Mouse (Mus musculus) erythroblast, embryonic 14.5 days (primary cell): Measurements from ENCODE around the gene Hist1h2bf. TPM values are rescaled to one million over a fixed set of nuclear protein-coding genes. Genes with fewer than 3 reads are reported as not detected.

Experiments used
- H3K27me3 ChIP-seq: 2 replicates; pipeline ENCODE4 v1.6.1; 2012; ENCODE audit warnings: inconsistent platforms; ENCODE audit not compliant: control insufficient read depth
- H3K36me3 ChIP-seq: 2 replicates; pipeline ENCODE4 v1.6.1; 2012; ENCODE audit warnings: mild to moderate bottlenecking, inconsistent platforms; ENCODE audit not compliant: control insufficient read depth
- H3K4me1 ChIP-seq: 2 replicates; pipeline ENCODE4 v1.6.1; 2012; ENCODE audit warnings: inconsistent platforms; ENCODE audit not compliant: control insufficient read depth
- H3K4me3 ChIP-seq: replicated peaks from 2 replicates; pipeline ENCODE3; 2012; ENCODE audit warnings: moderate library complexity, mild to moderate bottlenecking, inconsistent platforms
- H3K9me3 ChIP-seq: 2 replicates; pipeline ENCODE4 v1.6.1; 2012; ENCODE audit warnings: low read length, inconsistent platforms, mixed read lengths; ENCODE audit not compliant: control insufficient read depth
- GATA1 ChIP-seq: IDR thresholded peaks from 2 replicates; pipeline ENCODE4 v1.6.1; 2012; ENCODE audit warnings: low read length, inconsistent platforms, mixed read lengths
- TAL1 ChIP-seq: IDR thresholded peaks from 3 replicates; pipeline ENCODE4 v1.6.1; 2012; ENCODE audit warnings: low read length, inconsistent platforms, mixed read lengths
- polyA plus RNA-seq: library from polyadenylated mRNA; stranded (reverse); fragments of >175 nt; gene quantifications from 2 replicates; pipeline ENCODE4 v1.2.3, GENCODE M21; 2012

Hist1h2bf gene
- polyA plus RNA-seq, 1 experiment: 15.6 TPM

DNA sequence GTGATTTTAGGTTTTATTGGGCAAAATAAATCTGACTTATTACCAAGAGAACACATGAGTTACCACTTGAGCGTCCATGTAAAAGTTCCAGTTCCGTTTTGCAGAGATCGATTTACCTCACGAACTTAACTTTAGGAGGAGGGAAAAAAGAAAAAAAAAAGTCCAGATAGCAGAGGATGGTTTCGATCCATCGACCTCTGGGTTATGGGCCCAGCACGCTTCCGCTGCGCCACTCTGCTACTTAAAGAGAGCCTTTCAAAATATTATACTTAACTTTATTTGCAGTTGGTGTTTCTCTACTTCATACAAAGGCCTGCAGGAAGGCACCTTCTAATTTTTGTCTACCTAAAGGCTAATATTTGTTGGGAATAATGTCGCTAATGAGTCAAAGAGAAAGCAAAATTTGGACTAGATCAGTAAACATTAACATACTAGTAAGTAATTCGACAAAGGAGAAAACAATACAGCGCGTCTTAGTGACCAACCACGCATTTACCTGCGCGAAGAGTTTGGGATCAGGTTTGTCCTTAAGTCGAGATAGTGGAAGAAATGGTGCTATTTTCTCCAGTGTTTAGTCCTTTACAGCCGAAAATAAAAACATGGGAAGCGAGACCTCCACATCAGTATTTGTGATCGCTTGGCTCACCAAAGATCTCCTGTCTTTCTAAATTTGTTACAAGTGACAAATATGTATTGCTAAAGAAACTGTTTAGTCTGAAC is 43.7 kb downstream of the Hist1h2bf start:
- TF ChIP-seq TAL1: no peak
- no peak for TF ChIP-seq GATA1
- peak overlapping the region; percentile 80 for H3K4me3 ChIP-seq
- peaks cover 50% of the 10 kb centered on the region for H3K4me1 ChIP-seq
- no peaks in the 10 kb centered on the region for H3K9me3 ChIP-seq
- no peaks in the 10 kb centered on the region for H3K36me3 ChIP-seq
- no peaks in the 10 kb centered on the region for H3K27me3 ChIP-seq

DNA sequence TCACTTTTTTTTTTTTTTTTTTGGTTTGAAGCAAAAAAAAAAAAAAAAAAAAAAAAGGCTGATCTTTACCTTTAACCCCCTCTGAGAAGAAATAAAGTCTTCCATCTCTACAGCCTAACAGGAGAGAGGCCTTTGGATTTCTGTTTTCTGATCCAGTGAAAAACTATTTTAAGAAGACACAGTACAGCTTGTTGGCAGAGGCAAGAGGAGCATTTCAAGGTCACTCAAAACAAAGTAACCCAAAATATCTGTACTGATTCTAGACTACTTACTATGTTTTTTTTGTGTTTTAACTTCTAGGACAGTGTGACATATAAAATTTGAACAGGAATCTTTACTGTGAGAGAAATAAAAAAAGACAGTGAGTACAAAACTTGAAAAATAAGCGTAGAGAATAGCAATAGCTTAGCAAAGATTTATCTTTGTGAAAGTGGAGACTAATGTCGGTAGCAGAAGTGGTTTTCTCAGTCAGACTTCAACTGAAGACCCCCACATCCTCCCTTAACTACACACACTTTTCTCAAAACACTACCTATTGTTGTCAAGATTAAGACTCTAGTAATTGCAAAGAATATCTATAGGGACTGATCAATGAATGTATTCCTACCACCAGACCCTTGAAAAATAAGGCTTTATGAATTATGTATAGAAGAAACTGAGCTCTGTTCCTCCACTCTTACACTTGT is 44.4 kb downstream of the Hist1h2bf start:
- no peaks in the 10 kb centered on the region for H3K27me3 ChIP-seq
- H3K36me3 ChIP-seq: no peaks in the 10 kb centered on the region
- peak overlapping the region; percentile 80 for H3K4me3 ChIP-seq
- no peaks in the 10 kb centered on the region for H3K9me3 ChIP-seq
- TF ChIP-seq GATA1 (no peak), TAL1 (no peak)
- peaks cover 55% of the 10 kb centered on the region for H3K4me1 ChIP-seq

- Histone ChIP-seq H3K4me3 (peak overlapping the region; percentile 24), H3K27me3 (no peaks in the 10 kb centered on the region), H3K36me3 (no peaks in the 10 kb centered on the region), H3K4me1 (peaks cover 59% of the 10 kb centered on the region), H3K9me3 (no peaks in the 10 kb centered on the region)
- TF ChIP-seq GATA1: no peak
- no peak for TF ChIP-seq TAL1
These were observed 45.0 kb downstream of the Hist1h2bf start for GRCm38 (mm10) chr13:23529005-23529404.

DNA sequence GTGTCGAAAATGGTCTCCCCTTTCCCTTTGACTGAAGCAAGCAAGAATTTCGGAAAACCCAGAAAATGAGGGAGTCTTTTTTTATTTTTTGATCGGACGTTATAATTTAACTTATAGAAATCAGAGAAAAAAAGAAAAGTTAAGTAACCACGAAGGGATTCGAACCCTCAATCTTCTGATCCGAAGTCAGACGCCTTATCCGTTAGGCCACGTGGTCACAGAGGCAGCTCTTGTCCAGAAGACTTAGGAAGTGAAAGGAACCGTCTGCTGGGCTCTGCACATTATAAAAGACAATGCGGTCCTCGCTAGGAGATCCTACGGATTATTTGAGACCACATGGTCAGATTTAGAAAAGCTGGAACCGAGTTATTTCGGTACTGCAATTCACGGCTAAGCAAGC is 47.7 kb downstream of the Hist1h2bf start:
- H3K4me1 ChIP-seq: peaks cover 51% of the 10 kb centered on the region
- no peaks in the 10 kb centered on the region for H3K27me3 ChIP-seq
- H3K9me3 ChIP-seq: no peaks in the 10 kb centered on the region
- H3K36me3 ChIP-seq: no peaks in the 10 kb centered on the region
- peak overlapping the region; percentile 59 for H3K4me3 ChIP-seq
- TF ChIP-seq TAL1: no peak

DNA sequence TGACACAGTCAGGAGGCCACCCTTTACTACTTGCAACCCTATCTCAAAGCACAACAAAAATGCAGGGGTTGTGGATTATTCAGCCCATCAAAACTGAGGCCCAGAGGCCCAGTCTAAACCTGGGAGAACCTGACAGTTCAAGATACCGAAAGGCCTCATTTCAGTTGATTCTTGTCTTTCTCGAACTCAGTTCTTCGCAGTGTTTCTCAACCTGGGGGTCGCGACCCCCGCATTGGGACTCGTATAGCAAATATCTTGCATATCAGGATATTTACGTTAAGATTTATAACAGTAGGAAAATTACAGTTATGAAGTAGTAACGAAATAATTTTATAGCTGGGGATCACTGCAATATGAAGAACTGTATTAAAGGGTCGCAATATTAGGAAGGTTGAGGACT is 48.1 kb downstream of the Hist1h2bf start:
- peaks cover 54% of the 10 kb centered on the region for H3K4me1 ChIP-seq
- no peaks in the 10 kb centered on the region for H3K9me3 ChIP-seq
- no peaks in the 10 kb centered on the region for H3K36me3 ChIP-seq
- TF ChIP-seq TAL1 (no peak), GATA1 (no peak)
- H3K4me3 ChIP-seq: peak overlapping the region; percentile 59
- no peaks in the 10 kb centered on the region for H3K27me3 ChIP-seq

DNA sequence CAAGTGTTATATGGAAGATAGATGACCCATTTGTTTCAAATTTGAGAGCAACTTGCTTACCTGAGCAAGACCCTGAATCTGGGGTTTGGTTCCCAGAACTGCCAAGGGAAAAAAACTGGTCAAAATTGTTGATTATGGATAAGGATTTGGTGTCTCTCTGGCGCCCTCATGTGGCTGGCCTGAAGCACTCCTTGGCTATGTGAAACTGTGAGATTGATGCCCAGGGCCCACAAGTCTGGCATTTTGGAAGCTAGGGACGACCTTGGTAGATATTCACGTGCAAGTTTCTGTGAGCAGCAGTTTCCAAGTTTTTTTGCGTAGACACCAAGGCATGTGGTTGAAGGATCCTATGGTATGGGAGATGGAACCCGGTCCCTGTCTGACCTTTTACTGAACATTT is 49.3 kb downstream of the Hist1h2bf start:
- H3K4me1 ChIP-seq: peaks cover 62% of the 10 kb centered on the region
- no peak overlapping the region for H3K4me3 ChIP-seq
- H3K36me3 ChIP-seq: no peaks in the 10 kb centered on the region
- TF ChIP-seq GATA1 (no peak), TAL1 (no peak)
- H3K9me3 ChIP-seq: no peaks in the 10 kb centered on the region
- H3K27me3 ChIP-seq: no peaks in the 10 kb centered on the region

DNA sequence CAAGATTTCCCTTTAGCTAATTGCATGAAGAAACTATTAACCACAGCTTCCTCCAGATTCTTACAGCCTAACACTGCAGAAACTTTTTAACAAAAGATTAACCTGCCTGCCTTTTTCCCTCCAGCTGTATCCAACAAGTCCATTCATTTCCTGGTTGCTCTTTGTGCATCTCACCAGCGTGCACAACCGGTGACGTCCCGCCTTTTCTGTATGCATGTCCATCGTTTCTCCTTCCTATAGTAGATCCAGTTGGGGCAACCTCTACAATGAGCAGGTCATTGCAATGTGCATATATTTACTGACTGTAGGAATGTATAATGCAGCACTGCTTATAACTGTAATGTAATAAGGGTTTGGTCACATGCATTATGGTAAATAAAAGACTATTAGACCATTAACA is 50.0 kb downstream of the Hist1h2bf start:
- Histone ChIP-seq H3K4me3 (no peak overlapping the region), H3K4me1 (peaks cover 61% of the 10 kb centered on the region), H3K27me3 (no peaks in the 10 kb centered on the region), H3K9me3 (no peaks in the 10 kb centered on the region), H3K36me3 (no peaks in the 10 kb centered on the region)
- TF ChIP-seq TAL1 (no peak), GATA1 (no peak)

Other genes starting within 250 kb of the Hist1h2bf start
- gene Zfp322a, start 205.0 kb downstream of the Hist1h2bf start, polyA plus RNA-seq: 0.01 TPM in 2 replicates
- 0.76 and 0.84 TPM in 2 replicates for gene Abt1, start 150.3 kb downstream of the Hist1h2bf start, polyA plus RNA-seq
- 0.15 and 0.16 TPM in 2 replicates for gene Btn1a1, start 108.3 kb downstream of the Hist1h2bf start, polyA plus RNA-seq
- gene Btn2a2, start 85.3 kb downstream of the Hist1h2bf start, polyA plus RNA-seq: not detected in 2 replicates
- gene Hist1h4h, start 43.1 kb downstream of the Hist1h2bf start, polyA plus RNA-seq: 10.1 and 19.7 TPM in 2 replicates
- 52.5 and 62.7 TPM in 2 replicates for gene Hist1h2af, start 40.3 kb downstream of the Hist1h2bf start, polyA plus RNA-seq
- gene Hist1h3g, start 38.8 kb downstream of the Hist1h2bf start, polyA plus RNA-seq: 8.8 and 11.7 TPM in 2 replicates
- 0.43 and 3.0 TPM in 2 replicates for gene Hist1h2bh, start 30.8 kb downstream of the Hist1h2bf start, polyA plus RNA-seq
- 1.3 and 3.3 TPM in 2 replicates for gene Hist1h3f, start 30.1 kb downstream of the Hist1h2bf start, polyA plus RNA-seq
- gene Hist1h4f, start 22.5 kb downstream of the Hist1h2bf start, polyA plus RNA-seq: 8.3 and 13.8 TPM in 2 replicates
- gene Hist1h1d, start 20.9 kb downstream of the Hist1h2bf start, polyA plus RNA-seq: 0.51 and 0.95 TPM in 2 replicates
- gene Hist1h3e, start 11.8 kb downstream of the Hist1h2bf start, polyA plus RNA-seq: 2.9 and 16.6 TPM in 2 replicates
- gene Hist1h2ae, start 3.0 kb downstream of the Hist1h2bf start, polyA plus RNA-seq: 3.6 and 5.2 TPM in 2 replicates
- 14.5 and 18.7 TPM in 2 replicates for gene Hist1h2bg, start 2.8 kb downstream of the Hist1h2bf start, polyA plus RNA-seq
- 5.1 and 8.3 TPM in 2 replicates for gene Hist1h2ad, start 185 bp upstream of the Hist1h2bf start, polyA plus RNA-seq
- gene Hist1h3d, start 1.6 kb upstream of the Hist1h2bf start, polyA plus RNA-seq: 1.6 and 4.7 TPM in 2 replicates
- 5.1 and 11.8 TPM in 2 replicates for gene Hist1h4d, start 7.4 kb upstream of the Hist1h2bf start, polyA plus RNA-seq
- 0.33 and 0.67 TPM in 2 replicates for gene Hist1h2be, start 46.9 kb upstream of the Hist1h2bf start, polyA plus RNA-seq
- 2.8 and 8.5 TPM in 2 replicates for gene Hist1h1e, start 48.4 kb upstream of the Hist1h2bf start, polyA plus RNA-seq
- gene Hist1h2ac, start 109.8 kb upstream of the Hist1h2bf start, polyA plus RNA-seq: 1.1 and 2.1 TPM in 2 replicates
- 17.5 and 20.6 TPM in 2 replicates for gene Hist1h2bc, start 110.0 kb upstream of the Hist1h2bf start, polyA plus RNA-seq
- 0.10 TPM in 1 of 2 replicates, not detected in the other for gene Hist1h1t, start 121.6 kb upstream of the Hist1h2bf start, polyA plus RNA-seq
- gene Hist1h4c, start 124.3 kb upstream of the Hist1h2bf start, polyA plus RNA-seq: 0.93 and 3.0 TPM in 2 replicates
- gene Hfe, start 136.7 kb upstream of the Hist1h2bf start, polyA plus RNA-seq: 0.15 and 0.53 TPM in 2 replicates
- 54.6 and 94.3 TPM in 2 replicates for gene Hist1h1c, start 164.6 kb upstream of the Hist1h2bf start, polyA plus RNA-seq
- 3.8 and 7.0 TPM in 2 replicates for gene Hist1h3c, start 171.4 kb upstream of the Hist1h2bf start, polyA plus RNA-seq
- gene Hist1h2bb, start 172.5 kb upstream of the Hist1h2bf start, polyA plus RNA-seq: 5.4 and 12.1 TPM in 2 replicates
- 9.1 and 22.3 TPM in 2 replicates for gene Hist1h2ab, start 176.9 kb upstream of the Hist1h2bf start, polyA plus RNA-seq
- gene Hist1h3b, start 178.1 kb upstream of the Hist1h2bf start, polyA plus RNA-seq: 6.2 and 23.6 TPM in 2 replicates
- gene Hist1h4b, start 182.8 kb upstream of the Hist1h2bf start, polyA plus RNA-seq: 4.5 and 11.8 TPM in 2 replicates
- gene Hist1h4a, start 187.0 kb upstream of the Hist1h2bf start, polyA plus RNA-seq: 10.2 and 21.5 TPM in 2 replicates
- gene Hist1h3a, start 188.2 kb upstream of the Hist1h2bf start, polyA plus RNA-seq: 1.5 and 4.0 TPM in 2 replicates
- 1.4 TPM in 2 replicates for gene Hist1h1a, start 189.5 kb upstream of the Hist1h2bf start, polyA plus RNA-seq
- not detected in 2 replicates for gene Trim38, start 195.7 kb upstream of the Hist1h2bf start, polyA plus RNA-seq
- gene Slc17a2, start 232.8 kb upstream of the Hist1h2bf start, polyA plus RNA-seq: not detected in 2 replicates